Mouse (Mus musculus) midbrain, embryonic 16.5 days (tissue): ENCODE data around the gene Celf5. TPM values are rescaled to one million over a fixed set of nuclear protein-coding genes. Genes with fewer than 3 reads are reported as not detected.

Source experiments
- ATAC-seq: fragments of 200-750 bp; cut with Nextera tagmentation; 2 replicates; pipeline ENCODE4 v1.8.0; 2017; ENCODE audit warnings: moderate TSS enrichment
- H3K27ac ChIP-seq: fragments of 300-500 bp; sonication (generic); 2 replicates; pipeline ENCODE4 v1.5.1; 2014; ENCODE audit warnings: mild to moderate bottlenecking, low read length, mixed read lengths
- H3K27me3 ChIP-seq: fragments of 300-500 bp; sonication (generic); 2 replicates; pipeline ENCODE4 v1.6.1; 2014; ENCODE audit warnings: low read depth, low read length, mixed read lengths; ENCODE audit not compliant: control insufficient read depth, insufficient read depth
- H3K36me3 ChIP-seq: fragments of 300-500 bp; sonication (generic); 2 replicates; pipeline ENCODE4 v1.6.1; 2014; ENCODE audit warnings: mild to moderate bottlenecking, low read length, moderate library complexity, mixed read lengths; ENCODE audit not compliant: control insufficient read depth, insufficient read depth
- H3K4me1 ChIP-seq: fragments of 300-500 bp; sonication (generic); 2 replicates; pipeline ENCODE4 v1.6.1; 2014; ENCODE audit warnings: mild to moderate bottlenecking, low read length, mixed read lengths; ENCODE audit not compliant: control insufficient read depth, insufficient read depth
- H3K4me2 ChIP-seq: fragments of 300-500 bp; sonication (generic); 2 replicates; pipeline ENCODE4 v1.6.1; 2014; ENCODE audit warnings: mild to moderate bottlenecking, low read length, mixed read lengths
- H3K4me3 ChIP-seq: fragments of 300-500 bp; sonication (generic); 2 replicates; pipeline ENCODE4 v1.5.1; 2014; ENCODE audit warnings: low read depth, mild to moderate bottlenecking, low read length, moderate library complexity, mixed read lengths
- H3K9ac ChIP-seq: fragments of 300-500 bp; sonication (generic); 2 replicates; pipeline ENCODE4 v1.6.1; 2014; ENCODE audit warnings: low read depth, low read length, mixed read lengths
- H3K9me3 ChIP-seq: fragments of 300-500 bp; sonication (generic); replicated peaks from 2 replicates; pipeline ENCODE4 v1.6.1; 2014; ENCODE audit warnings: mild to moderate bottlenecking, low read length, mixed read lengths; ENCODE audit not compliant: control insufficient read depth, poor library complexity, severe bottlenecking
- WGBS: fragments of 180-500 bp; shearing (Covaris S2); extraction: QIAGEN DNeasy Blood & Tissue Kit; methylation state at CpG from one replicate; pipeline ENCODE4 v1.1.7; 2014; 5-methylcytosine and 5-hydroxymethylcytosine counted together
- polyA plus RNA-seq: library from polyadenylated mRNA; unstranded; fragments of >200 nt; fragmentation: Nextera tagmentation; extraction: Ambion mirVana; gene quantifications from 2 replicates; pipeline ENCODE4 v1.2.1, GENCODE M21; 2015

Celf5 gene
- polyA plus RNA-seq, 1 experiment from 2014 or later, result 88.3 TPM

- H3K9me3 ChIP-seq, result no peaks in the 10 kb centered on the region
- no peaks in the 10 kb centered on the region for H3K27me3 ChIP-seq
- H3K4me2 ChIP-seq, result 0 out of 2 replicates have a peak overlapping the region, but pooled peaks have one; percentile 22
- peak overlapping the region; percentile 30; the same call in 1 of the 2 replicates for H3K9ac ChIP-seq
- no peak overlapping the region for H3K4me3 ChIP-seq
- H3K27ac ChIP-seq, result peak overlapping the region; percentile 83
- no peak for ATAC-seq
- peaks cover 25% of the 10 kb centered on the region for H3K4me1 ChIP-seq
- 47% methylated on average over 2 of the region's 2 CpGs for WGBS
- H3K36me3 ChIP-seq, result peaks cover 30% of the 10 kb centered on the region
These were observed 2.5 kb upstream of the Celf5 start for GRCm38 (mm10) chr10:81485060-81485449.

GRCm38 (mm10) chr10:81484441-81485059 lies 2.0 kb upstream of the Celf5 start:
- Histone ChIP-seq H3K27me3 (no peaks in the 10 kb centered on the region), H3K27ac (peak overlapping the region; percentile 83), H3K4me3 (no peak overlapping the region), H3K36me3 (peaks cover 26% of the 10 kb centered on the region), H3K4me1 (peaks cover 30% of the 10 kb centered on the region), H3K4me2 (peak overlapping the region; percentile 22; the same call in 1 of the 2 replicates), H3K9me3 (no peaks in the 10 kb centered on the region), H3K9ac (peak overlapping the region; percentile 30; the same call in 1 of the 2 replicates)
- WGBS, result 32% methylated on average over 6 of the region's 6 CpGs
- ATAC-seq, result peak; percentile 36; the same call in 1 of the 2 replicates

- Histone ChIP-seq H3K4me3 (no peak overlapping the region), H3K36me3 (peaks cover 22% of the 10 kb centered on the region), H3K4me1 (peaks cover 34% of the 10 kb centered on the region), H3K27me3 (no peaks in the 10 kb centered on the region), H3K9ac (no peak overlapping the region), H3K27ac (peak overlapping the region; percentile 83), H3K4me2 (no peak overlapping the region), H3K9me3 (no peaks in the 10 kb centered on the region)
- WGBS, result 20% methylated on average over 9 of the region's 9 CpGs
- no peak for ATAC-seq
These were observed 1.5 kb upstream of the Celf5 start for GRCm38 (mm10) chr10:81483983-81484382.

GRCm38 (mm10) chr10:81481605-81482532 lies 640 bp downstream of the Celf5 start:
- Histone ChIP-seq H3K36me3 (peaks cover 5% of the 10 kb centered on the region; the same call in 1 of the 2 replicates), H3K4me1 (peaks cover 51% of the 10 kb centered on the region), H3K9me3 (no peaks in the 10 kb centered on the region), H3K27ac (peak overlapping the region; percentile 89), H3K4me3 (peak overlapping the region; percentile 66), H3K4me2 (peak overlapping the region; percentile 83), H3K27me3 (no peaks in the 10 kb centered on the region), H3K9ac (peak overlapping the region; percentile 96)
- 2% methylated on average over 35 of the region's 35 CpGs for WGBS
- ATAC-seq, result peak; percentile 40

- Histone ChIP-seq H3K9me3 (no peaks in the 10 kb centered on the region), H3K4me2 (no peak overlapping the region), H3K9ac (no peak overlapping the region), H3K27ac (no peak overlapping the region), H3K4me1 (peaks cover 55% of the 10 kb centered on the region), H3K27me3 (no peaks in the 10 kb centered on the region), H3K4me3 (no peak overlapping the region), H3K36me3 (peaks cover 9% of the 10 kb centered on the region)
- 83% methylated on average over 10 of the region's 10 CpGs for WGBS
- ATAC-seq, result no peak
These were observed 8.0 kb downstream of the Celf5 start for GRCm38 (mm10) chr10:81474461-81474860.

- peak; percentile 83 for ATAC-seq
- WGBS, result 2% methylated on average over 20 of the region's 22 CpGs
- Histone ChIP-seq H3K4me2 (peak overlapping the region; percentile 86), H3K9me3 (no peaks in the 10 kb centered on the region), H3K27ac (peak overlapping the region; percentile 97), H3K36me3 (peaks cover 15% of the 10 kb centered on the region), H3K4me3 (peak overlapping the region; percentile 47), H3K9ac (peak overlapping the region; percentile 74), H3K27me3 (no peaks in the 10 kb centered on the region), H3K4me1 (peaks cover 44% of the 10 kb centered on the region)
These were observed 9.5 kb downstream of the Celf5 start for GRCm38 (mm10) chr10:81473003-81473451.

GRCm38 (mm10) chr10:81472403-81473002 lies 10.0 kb downstream of the Celf5 start:
- Histone ChIP-seq H3K4me3 (peak overlapping the region; percentile 47), H3K4me2 (peak overlapping the region; percentile 86), H3K4me1 (peaks cover 39% of the 10 kb centered on the region), H3K9ac (peak overlapping the region; percentile 74), H3K27me3 (no peaks in the 10 kb centered on the region), H3K9me3 (no peaks in the 10 kb centered on the region), H3K27ac (peak overlapping the region; percentile 97), H3K36me3 (peaks cover 20% of the 10 kb centered on the region)
- WGBS, result 3% methylated on average over 9 of the region's 18 CpGs
- ATAC-seq, result peak; percentile 47

- Histone ChIP-seq H3K9me3 (no peaks in the 10 kb centered on the region), H3K4me3 (no peak overlapping the region), H3K4me1 (peaks cover 32% of the 10 kb centered on the region), H3K4me2 (no peak overlapping the region; the same call in 1 of the 2 replicates), H3K27me3 (no peaks in the 10 kb centered on the region), H3K27ac (no peak overlapping the region), H3K36me3 (peaks cover 23% of the 10 kb centered on the region), H3K9ac (no peak overlapping the region)
- no peak for ATAC-seq
- 64% methylated on average over 18 of the region's 18 CpGs for WGBS
These were observed 12.1 kb downstream of the Celf5 start for GRCm38 (mm10) chr10:81470454-81470853.
